Mouse (Mus musculus) spleen, adult 2 months (tissue): ENCODE results near the gene Ppargc1a.

Experiments used
- CTCF ChIP-seq: fragments of 200-500 bp; IDR thresholded peaks from 2 replicates; pipeline ENCODE4 v1.5.1; 2011; ENCODE audit warnings: mild to moderate bottlenecking, inconsistent platforms; ENCODE audit not compliant: insufficient read depth, insufficient read length, insufficient replicate concordance; ENCODE audit errors: extremely low read depth
- POLR2A ChIP-seq: fragments of 200-500 bp; IDR thresholded peaks from 2 replicates; pipeline ENCODE4 v1.6.1; 2011; ENCODE audit warnings: low read depth, low read length, inconsistent platforms

DNA sequence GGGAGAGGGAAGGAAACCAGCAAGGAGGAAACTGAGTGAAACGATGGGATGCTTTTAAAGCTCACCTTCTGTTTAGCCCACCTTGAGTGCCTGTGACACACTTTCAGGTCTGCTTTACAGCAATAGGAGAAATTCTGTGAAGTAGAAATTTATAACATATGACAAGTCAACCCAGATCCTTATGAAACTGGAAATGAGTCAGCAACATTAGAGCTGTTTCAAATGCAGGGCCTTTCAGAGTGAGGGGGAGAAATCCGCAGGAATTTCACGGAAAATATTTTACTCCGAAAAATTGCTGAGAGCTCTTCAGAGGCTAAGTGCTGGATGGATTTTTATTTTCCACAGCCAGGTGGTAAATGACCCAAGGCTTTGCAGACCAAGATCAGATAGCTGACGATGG lies 133.6 kb downstream of the Ppargc1a start:
- TF ChIP-seq CTCF (no peak), POLR2A (no peak)
